Mouse (Mus musculus): ENCODE measurements around the gene St3gal4. TPM values are rescaled to one million over a fixed set of nuclear protein-coding genes. Genes with fewer than 3 reads are reported as not detected.
"Not testable (repeated sequence)": the region's sequence is repeated elsewhere in the genome, so short reads cannot be mapped to it uniquely, and the experiment has no call there.

The St3gal4 gene
- polyA plus RNA-seq, 1 experiment from 2014 or later = 39.2 TPM

DNA sequence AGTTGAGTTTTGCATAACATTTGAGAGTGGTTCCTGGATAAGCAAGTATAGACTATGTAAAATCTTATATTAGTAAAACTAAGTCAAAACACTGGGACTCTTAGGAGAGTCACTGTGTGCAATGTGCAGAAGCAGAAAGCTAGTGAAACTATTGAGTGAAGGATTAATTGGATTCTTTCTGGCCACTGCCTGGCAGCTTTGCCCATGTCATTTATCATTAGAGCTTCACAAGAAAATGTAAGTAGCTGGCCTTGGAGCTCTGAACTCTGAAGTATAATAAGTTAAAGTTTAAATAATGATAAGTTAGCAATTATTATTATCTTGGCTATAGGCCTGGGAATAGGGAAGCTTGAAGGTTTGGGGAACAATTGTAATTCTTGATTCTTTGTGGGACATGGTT is 29.8 kb upstream of the St3gal4 start:
- not testable (repeated sequence) for H3K4me2 ChIP-seq; H3K27me3 ChIP-seq; H3K9me3 ChIP-seq; H3K4me1 ChIP-seq; ATAC-seq (ENCODE audit: insufficient number of reproducible peaks, low FRiP score, low TSS enrichment, low read depth); H3K9ac ChIP-seq; H3K4me3 ChIP-seq; H3K27ac ChIP-seq; H3K36me3 ChIP-seq

DNA sequence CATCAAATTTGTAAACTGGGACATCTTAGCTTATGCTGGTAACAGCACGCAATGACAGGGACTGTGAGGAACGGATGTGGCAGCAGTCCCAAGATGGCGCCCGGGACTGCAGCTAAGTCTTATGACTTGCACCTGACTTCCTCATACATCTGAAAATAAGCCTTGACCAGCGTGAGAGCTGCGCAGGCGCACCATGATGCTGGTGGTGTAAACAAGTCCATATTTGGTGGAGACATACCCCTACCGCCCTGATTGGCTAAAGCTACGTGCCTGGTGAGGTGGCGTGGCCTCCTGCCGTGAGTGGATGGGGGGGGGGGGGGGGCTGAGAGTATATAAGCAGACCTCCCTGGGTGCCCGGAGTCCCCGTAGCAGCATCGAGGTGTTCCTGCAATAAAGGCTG is 28.2 kb upstream of the St3gal4 start:
- H3K4me3 ChIP-seq; ATAC-seq (ENCODE audit: insufficient number of reproducible peaks, low FRiP score, low TSS enrichment, low read depth); H3K9me3 ChIP-seq; H3K9ac ChIP-seq; H3K27ac ChIP-seq; H3K4me2 ChIP-seq; H3K4me1 ChIP-seq; H3K27me3 ChIP-seq; H3K36me3 ChIP-seq: not testable (repeated sequence)
- 92% methylated on average over 14 of the region's 14 CpGs for WGBS

DNA sequence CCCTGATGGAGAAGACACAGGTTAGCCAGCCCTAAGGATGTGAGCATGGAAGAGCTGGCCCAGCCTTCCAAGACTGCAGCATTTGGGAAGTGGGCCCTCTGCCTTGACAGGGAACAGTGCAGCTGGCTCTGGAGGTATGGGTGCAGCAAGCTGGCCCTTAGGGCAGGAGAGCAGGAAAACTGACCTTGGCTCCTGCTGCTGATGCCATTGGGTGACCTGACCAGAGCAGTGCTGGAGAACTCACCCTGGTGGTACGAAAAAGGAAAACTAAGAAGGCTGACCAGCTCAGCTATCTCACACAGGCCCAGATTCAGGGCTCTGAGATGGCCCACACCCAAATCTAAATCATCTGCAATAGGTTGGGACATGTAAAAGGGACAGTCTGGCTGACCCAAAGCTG is 26.8 kb upstream of the St3gal4 start:
- WGBS = 92% methylated on average over 1 of the region's 1 CpGs
- Histone ChIP-seq H3K4me3 (no peak overlapping the region), H3K9ac (no peak overlapping the region), H3K9me3 (no peaks in the 10 kb centered on the region), H3K27me3 (no peaks in the 10 kb centered on the region), H3K4me1 (no peaks in the 10 kb centered on the region), H3K4me2 (no peak overlapping the region), H3K36me3 (no peaks in the 10 kb centered on the region), H3K27ac (no peak overlapping the region)
- no peak for ATAC-seq (ENCODE audit: insufficient number of reproducible peaks, low FRiP score, low TSS enrichment, low read depth)

DNA sequence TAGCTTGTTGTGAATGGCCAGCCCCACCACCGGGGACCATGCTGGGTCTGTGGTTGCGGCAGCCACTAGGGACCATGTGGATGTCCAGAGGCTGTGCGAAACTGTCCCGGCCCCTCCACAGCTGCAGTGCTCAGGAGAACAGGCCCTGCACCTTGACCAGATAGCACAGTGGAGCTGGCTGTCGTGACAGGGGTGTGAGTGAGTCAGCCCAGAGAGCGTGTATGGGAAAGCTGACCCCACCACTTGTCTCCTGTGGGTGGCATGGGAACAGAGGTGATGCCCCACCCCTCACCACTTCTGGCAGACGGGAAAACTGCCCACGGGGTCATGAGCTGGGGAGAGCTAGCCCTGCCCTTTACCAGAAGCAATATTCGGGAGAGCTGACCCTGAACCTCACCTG is 26.1 kb upstream of the St3gal4 start:
- no peak overlapping the region for H3K4me2 ChIP-seq
- no peaks in the 10 kb centered on the region for H3K36me3 ChIP-seq
- no peaks in the 10 kb centered on the region for H3K27me3 ChIP-seq
- no peaks in the 10 kb centered on the region for H3K9me3 ChIP-seq
- H3K27ac ChIP-seq = no peak overlapping the region
- ATAC-seq (ENCODE audit: insufficient number of reproducible peaks, low FRiP score, low TSS enrichment, low read depth) = no peak
- peaks cover 4% of the 10 kb centered on the region for H3K4me1 ChIP-seq
- 89% methylated on average over 9 of the region's 9 CpGs for WGBS
- H3K9ac ChIP-seq = no peak overlapping the region
- H3K4me3 ChIP-seq = no peak overlapping the region

DNA sequence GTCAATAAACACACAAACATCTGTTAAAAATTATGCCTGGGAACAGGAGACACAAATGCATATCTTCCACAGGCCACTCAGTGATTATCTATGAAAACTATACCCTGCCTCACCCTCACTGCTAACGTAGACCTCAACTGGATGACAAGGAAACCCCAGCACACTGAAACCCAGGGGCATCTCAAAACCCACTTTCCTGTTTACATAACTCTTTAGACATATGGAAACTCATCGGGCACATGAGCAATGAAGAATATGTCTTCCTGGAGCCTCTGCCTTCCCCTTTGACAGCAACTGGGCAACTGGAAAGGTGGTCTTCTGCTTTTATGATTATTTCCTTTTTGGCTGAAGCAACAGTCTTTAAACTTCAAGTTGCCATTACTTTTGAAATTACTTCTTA is 23.2 kb upstream of the St3gal4 start:
- H3K4me3 ChIP-seq = no peak overlapping the region
- H3K27me3 ChIP-seq = no peaks in the 10 kb centered on the region
- H3K4me1 ChIP-seq = peaks cover 11% of the 10 kb centered on the region
- no peaks in the 10 kb centered on the region for H3K9me3 ChIP-seq
- no peak for ATAC-seq (ENCODE audit: insufficient number of reproducible peaks, low FRiP score, low TSS enrichment, low read depth)
- WGBS = 78% methylated on average over 2 of the region's 2 CpGs
- no peak overlapping the region for H3K4me2 ChIP-seq
- no peaks in the 10 kb centered on the region for H3K36me3 ChIP-seq
- no peak overlapping the region for H3K27ac ChIP-seq
- H3K9ac ChIP-seq = no peak overlapping the region

DNA sequence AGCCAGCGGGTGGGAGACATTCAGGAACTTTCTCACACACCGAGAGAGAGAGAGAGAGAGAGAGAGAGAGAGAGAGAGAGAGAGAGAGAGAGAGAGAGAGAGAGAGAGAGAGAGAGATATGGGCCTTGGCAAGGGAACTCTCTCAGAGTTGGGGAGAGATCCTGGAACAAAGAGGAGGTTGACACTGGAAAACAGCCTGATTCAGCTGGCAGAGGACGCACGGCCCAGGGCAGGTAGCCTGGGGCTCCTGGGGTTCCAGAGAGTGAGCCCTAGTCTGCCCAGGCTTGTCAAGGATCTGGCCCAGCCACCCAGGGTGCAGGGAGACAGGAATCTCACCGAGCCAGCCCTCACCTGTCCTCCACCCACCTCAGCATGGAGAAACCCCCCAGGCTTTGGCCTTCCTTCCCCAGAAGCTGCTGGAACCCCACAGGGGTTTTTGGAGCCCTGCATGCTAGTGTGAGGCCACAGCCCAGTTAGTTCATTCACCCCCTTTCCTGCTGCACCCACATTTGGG is 20.2 kb upstream of the St3gal4 start:
- Histone ChIP-seq H3K4me3 (no peak overlapping the region), H3K36me3 (peaks cover 6% of the 10 kb centered on the region; the same call in 1 of the 2 replicates), H3K27me3 (no peaks in the 10 kb centered on the region), H3K9ac (no peak overlapping the region), H3K4me1 (peaks cover 11% of the 10 kb centered on the region), H3K4me2 (no peak overlapping the region), H3K9me3 (no peaks in the 10 kb centered on the region), H3K27ac (no peak overlapping the region; the same call in 1 of the 2 replicates)
- 60% methylated on average over 5 of the region's 5 CpGs for WGBS
- no peak for ATAC-seq (ENCODE audit: insufficient number of reproducible peaks, low FRiP score, low TSS enrichment, low read depth)

DNA sequence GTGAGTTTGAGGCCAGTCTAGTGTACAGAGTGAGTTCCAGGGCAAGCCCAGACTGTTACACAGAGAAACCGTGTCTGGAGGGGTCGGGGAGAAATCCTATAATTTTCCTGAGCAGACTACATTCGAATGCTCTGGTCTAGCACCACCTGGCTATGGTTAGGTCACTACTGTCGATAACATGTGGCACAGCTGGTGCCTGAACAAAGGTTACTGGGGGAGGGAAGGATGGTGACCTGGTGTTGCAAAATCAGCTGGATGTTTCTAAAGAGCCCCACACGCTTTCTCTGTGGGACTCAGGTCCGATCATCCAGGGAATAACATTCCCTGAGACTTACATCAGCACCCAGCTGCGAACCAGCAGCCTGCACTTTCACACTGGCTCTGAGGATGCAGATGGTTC is 19.0 kb upstream of the St3gal4 start:
- peaks cover 6% of the 10 kb centered on the region; the same call in 1 of the 2 replicates for H3K36me3 ChIP-seq
- H3K4me3 ChIP-seq = no peak overlapping the region
- ATAC-seq (ENCODE audit: insufficient number of reproducible peaks, low FRiP score, low TSS enrichment, low read depth) = no peak
- peaks cover 11% of the 10 kb centered on the region for H3K4me1 ChIP-seq
- no peak overlapping the region for H3K27ac ChIP-seq
- 42% methylated on average over 7 of the region's 7 CpGs for WGBS
- no peaks in the 10 kb centered on the region for H3K27me3 ChIP-seq
- no peak overlapping the region for H3K4me2 ChIP-seq
- no peak overlapping the region for H3K9ac ChIP-seq
- no peaks in the 10 kb centered on the region for H3K9me3 ChIP-seq

DNA sequence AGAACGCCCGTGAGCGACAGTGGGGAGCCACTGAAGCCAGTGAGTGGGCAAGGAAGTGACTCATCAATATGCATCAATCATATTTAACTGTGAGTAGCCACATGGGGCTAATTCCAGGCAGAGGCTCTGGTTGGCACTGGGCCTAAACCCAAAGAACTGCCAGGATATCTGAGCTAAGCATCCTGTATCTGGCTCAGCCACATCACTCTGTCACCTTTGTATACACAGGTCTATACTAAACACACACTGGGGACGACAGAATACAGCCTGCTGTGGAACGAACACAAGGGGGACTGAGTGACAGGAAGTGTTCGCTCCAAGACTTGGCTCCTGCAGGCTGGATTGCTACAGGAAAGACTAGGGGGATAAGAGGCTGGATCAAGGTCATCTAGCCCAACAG is 16.5 kb upstream of the St3gal4 start:
- no peaks in the 10 kb centered on the region for H3K27me3 ChIP-seq
- ATAC-seq (ENCODE audit: insufficient number of reproducible peaks, low FRiP score, low TSS enrichment, low read depth) = no peak
- no peak overlapping the region for H3K4me2 ChIP-seq
- no peaks in the 10 kb centered on the region for H3K9me3 ChIP-seq
- H3K27ac ChIP-seq = no peak overlapping the region
- H3K36me3 ChIP-seq = peaks cover 6% of the 10 kb centered on the region; the same call in 1 of the 2 replicates
- H3K4me1 ChIP-seq = peaks cover 21% of the 10 kb centered on the region
- H3K9ac ChIP-seq = no peak overlapping the region
- no peak overlapping the region for H3K4me3 ChIP-seq
- 69% methylated on average over 6 of the region's 6 CpGs for WGBS

DNA sequence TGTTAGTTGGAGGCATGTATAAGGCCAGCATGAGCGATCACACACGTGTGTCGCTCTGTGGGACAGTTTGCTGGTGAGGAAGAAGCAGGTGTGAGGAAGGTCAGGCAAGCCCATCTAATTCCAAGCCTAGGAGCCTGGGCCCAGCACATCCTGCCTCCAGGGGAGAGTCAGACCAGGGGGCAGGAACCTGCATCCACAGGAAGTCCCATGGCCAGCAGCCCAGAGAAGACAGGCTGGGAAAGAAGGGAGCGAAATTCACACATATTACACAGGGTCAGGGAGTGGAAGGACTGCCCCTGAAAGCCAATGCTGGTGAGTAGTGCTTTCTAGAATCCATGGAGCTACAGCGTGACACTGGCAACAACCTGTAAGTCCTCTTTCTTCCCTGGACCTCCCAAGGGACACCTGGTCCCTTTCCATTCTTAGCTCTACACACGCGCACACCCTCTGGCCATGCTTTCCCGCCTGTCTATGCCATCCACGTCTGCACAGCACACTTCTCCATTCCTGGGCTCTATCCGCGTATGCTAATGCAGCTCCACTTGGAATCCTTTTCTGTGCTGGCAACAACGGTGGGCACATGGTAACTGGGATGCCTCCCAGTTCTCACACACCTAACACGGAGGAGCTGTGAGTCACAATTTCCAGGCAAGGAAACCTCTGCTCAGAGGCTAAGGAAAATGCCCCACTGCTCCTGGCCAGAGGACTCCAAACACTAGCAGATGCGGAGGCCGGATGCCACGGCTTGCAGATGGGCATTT is 12.7 kb upstream of the St3gal4 start:
- Histone ChIP-seq H3K27ac (peak overlapping the region; percentile 17; the same call in 1 of the 2 replicates), H3K36me3 (peaks cover 10% of the 10 kb centered on the region; the same call in 1 of the 2 replicates)
- WGBS = 74% methylated on average over 16 of the region's 16 CpGs

DNA sequence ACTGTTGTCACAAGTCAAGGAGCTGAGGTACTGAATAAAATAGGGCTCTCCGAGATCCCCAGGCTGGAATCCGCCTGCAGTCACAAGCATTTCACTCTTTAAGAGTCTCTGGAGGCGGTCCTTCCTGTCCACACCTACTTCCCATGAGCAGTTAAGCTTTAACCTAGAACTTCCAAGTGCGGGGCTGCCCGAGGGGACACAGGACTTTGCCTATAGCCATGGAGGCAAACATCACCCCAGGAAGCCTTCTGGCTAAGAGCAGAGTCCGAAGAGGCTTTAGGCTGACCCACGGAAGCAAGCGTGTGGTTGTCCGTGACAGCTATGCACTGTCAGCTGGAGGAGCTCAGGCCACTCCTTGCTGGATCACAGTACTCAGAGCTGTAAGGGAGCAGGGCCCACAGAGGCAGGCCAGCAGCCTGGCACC is 9.9 kb upstream of the St3gal4 start:
- Histone ChIP-seq H3K4me1 (peaks cover 10% of the 10 kb centered on the region; the same call in 1 of the 2 replicates), H3K27me3 (no peaks in the 10 kb centered on the region), H3K4me2 (no peak overlapping the region), H3K9ac (no peak overlapping the region), H3K9me3 (no peaks in the 10 kb centered on the region), H3K27ac (no peak overlapping the region), H3K4me3 (no peak overlapping the region), H3K36me3 (peaks cover 24% of the 10 kb centered on the region)
- no peak for ATAC-seq (ENCODE audit: insufficient number of reproducible peaks, low FRiP score, low TSS enrichment, low read depth)
- WGBS = 79% methylated on average over 9 of the region's 9 CpGs

More for the DNA sequence above, 12.7 kb upstream of the St3gal4 start:
- H3K4me3 ChIP-seq = no peak overlapping the region
- peaks cover 10% of the 10 kb centered on the region; the same call in 1 of the 2 replicates for H3K4me1 ChIP-seq
- peak; percentile 71 for ATAC-seq (ENCODE audit: insufficient number of reproducible peaks, low FRiP score, low TSS enrichment, low read depth)
- no peaks in the 10 kb centered on the region for H3K9me3 ChIP-seq
- no peak overlapping the region for H3K4me2 ChIP-seq
- no peaks in the 10 kb centered on the region for H3K27me3 ChIP-seq
- H3K9ac ChIP-seq = no peak overlapping the region

DNA sequence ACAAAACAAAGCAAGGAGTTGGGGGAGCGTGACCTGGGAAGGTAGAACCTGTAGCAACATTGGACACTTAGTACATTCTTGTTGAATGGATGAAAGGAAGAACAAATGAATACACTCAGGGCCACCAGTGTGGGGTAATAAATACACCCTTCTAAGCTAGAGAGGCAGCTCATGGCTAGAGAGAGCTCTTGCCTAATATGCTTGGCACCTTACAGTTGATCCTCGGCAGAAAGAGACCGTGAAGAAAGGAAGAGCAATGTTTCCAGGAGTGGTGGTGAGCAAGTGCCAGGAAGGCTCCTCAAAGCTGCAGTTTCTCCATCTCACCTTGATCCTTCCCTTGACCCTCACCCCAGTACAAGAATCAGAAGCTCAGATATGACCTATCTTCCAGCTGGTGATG is 9.5 kb upstream of the St3gal4 start:
- no peaks in the 10 kb centered on the region for H3K27me3 ChIP-seq
- H3K36me3 ChIP-seq = peaks cover 28% of the 10 kb centered on the region
- WGBS = 88% methylated on average over 3 of the region's 3 CpGs
- H3K9ac ChIP-seq = no peak overlapping the region
- no peak for ATAC-seq (ENCODE audit: insufficient number of reproducible peaks, low FRiP score, low TSS enrichment, low read depth)
- no peak overlapping the region for H3K4me3 ChIP-seq
- no peak overlapping the region for H3K4me2 ChIP-seq
- H3K4me1 ChIP-seq = peaks cover 12% of the 10 kb centered on the region; the same call in 1 of the 2 replicates
- no peak overlapping the region for H3K27ac ChIP-seq
- no peaks in the 10 kb centered on the region for H3K9me3 ChIP-seq

DNA sequence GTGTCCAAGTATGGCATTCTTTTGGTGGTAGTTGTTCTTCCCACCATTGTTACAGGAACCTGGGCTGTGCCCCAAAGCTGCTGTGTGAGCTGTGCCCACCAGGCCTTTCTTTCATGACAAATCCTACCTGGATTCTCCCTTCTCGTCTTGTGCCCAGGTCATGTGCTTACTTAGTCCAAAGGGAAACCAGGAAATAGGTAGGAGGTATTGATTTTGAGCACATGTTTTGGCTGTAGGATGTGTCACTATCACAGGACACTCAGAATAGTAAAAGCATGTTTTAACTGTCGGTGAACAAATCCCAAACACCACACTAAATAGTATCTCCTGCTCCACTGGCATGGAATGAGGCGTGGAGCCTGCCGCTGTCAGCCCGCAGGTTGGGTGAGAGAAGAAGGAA is 8.5 kb upstream of the St3gal4 start:
- Histone ChIP-seq H3K4me2 (no peak overlapping the region), H3K9me3 (no peaks in the 10 kb centered on the region), H3K9ac (no peak overlapping the region), H3K4me3 (no peak overlapping the region), H3K27me3 (no peaks in the 10 kb centered on the region), H3K36me3 (peaks cover 32% of the 10 kb centered on the region), H3K4me1 (peaks cover 18% of the 10 kb centered on the region; the same call in 1 of the 2 replicates), H3K27ac (no peak overlapping the region)
- 92% methylated on average over 5 of the region's 5 CpGs for WGBS
- no peak for ATAC-seq (ENCODE audit: insufficient number of reproducible peaks, low FRiP score, low TSS enrichment, low read depth)
